Mouse (Mus musculus) limb, embryonic 11.5 days (tissue): ENCODE results near the gene Mapkapk3. TPM values are rescaled to one million over a fixed set of nuclear protein-coding genes. Genes with fewer than 3 reads are reported as not detected.

Experiments
- ATAC-seq: fragments of 200-750 bp; cut with Nextera tagmentation; 2 replicates; pipeline ENCODE4 v1.8.0; 2017; ENCODE audit warnings: low read depth; ENCODE audit not compliant: insufficient number of reproducible peaks, low FRiP score, low TSS enrichment
- DNase-seq: peaks from one replicate; pipeline ENCODE4 v3.0.0-alpha.2; 2015; ENCODE audit warnings: low spot score
- H3K27ac ChIP-seq: fragments of 300-500 bp; sonication (generic); replicated peaks from 2 replicates; pipeline ENCODE4 v1.5.1; 2014; ENCODE audit warnings: low read depth, mild to moderate bottlenecking, low read length
- H3K27me3 ChIP-seq: fragments of 300-500 bp; sonication (generic); 2 replicates; pipeline ENCODE4 v1.6.1; 2014; ENCODE audit warnings: mild to moderate bottlenecking, low read length, mixed read lengths; ENCODE audit not compliant: control insufficient read depth, insufficient read depth
- H3K36me3 ChIP-seq: fragments of 300-500 bp; sonication (generic); 2 replicates; pipeline ENCODE4 v1.6.1; 2014; ENCODE audit warnings: mild to moderate bottlenecking, low read length, moderate library complexity, mixed read lengths; ENCODE audit not compliant: control insufficient read depth, insufficient read depth
- H3K4me1 ChIP-seq: fragments of 300-500 bp; sonication (generic); 2 replicates; pipeline ENCODE4 v1.6.1; 2014; ENCODE audit warnings: low read length, mixed read lengths; ENCODE audit not compliant: control insufficient read depth, insufficient read depth
- H3K4me2 ChIP-seq: fragments of 300-500 bp; sonication (generic); 2 replicates; pipeline ENCODE4 v1.6.1; 2014; ENCODE audit warnings: low read depth, mild to moderate bottlenecking, moderate library complexity; ENCODE audit not compliant: severe bottlenecking
- H3K4me3 ChIP-seq: fragments of 300-500 bp; sonication (generic); 2 replicates; pipeline ENCODE4 v1.5.1; 2014; ENCODE audit warnings: low read depth, low read length
- H3K9ac ChIP-seq: fragments of 300-500 bp; sonication (generic); 2 replicates; pipeline ENCODE4 v1.6.1; 2014; ENCODE audit warnings: mild to moderate bottlenecking, low read length
- H3K9me3 ChIP-seq: fragments of 300-500 bp; sonication (generic); 2 replicates; pipeline ENCODE4 v1.6.1; 2016; ENCODE audit warnings: low read length; ENCODE audit not compliant: control insufficient read depth
- WGBS: fragments of 180-500 bp; shearing (Covaris S2); extraction: QIAGEN DNeasy Blood & Tissue Kit; methylation state at CpG from one replicate; pipeline ENCODE4 v1.1.7; 2014; 5-methylcytosine and 5-hydroxymethylcytosine counted together
- polyA plus RNA-seq: library from polyadenylated mRNA; unstranded; fragments of >200 nt; fragmentation: Nextera tagmentation; extraction: Ambion mirVana; gene quantifications from 2 replicates; pipeline ENCODE4 v1.2.1, GENCODE M21; 2014

Mapkapk3 gene
- polyA plus RNA-seq, 1 experiment from 2014 or later, result 4.9 TPM

- DNase-seq (peak; percentile 90), ATAC-seq (no peak)
- Histone ChIP-seq H3K9ac (no peak overlapping the region), H3K36me3 (no peaks in the 10 kb centered on the region), H3K27me3 (no peaks in the 10 kb centered on the region), H3K9me3 (no peaks in the 10 kb centered on the region), H3K4me3 (no peak overlapping the region), H3K27ac (no peak overlapping the region), H3K4me1 (peaks cover 4% of the 10 kb centered on the region; the same call in 1 of the 2 replicates), H3K4me2 (no peak overlapping the region)
- WGBS, result 31% methylated on average over 10 of the region's 10 CpGs
Observed at GRCm38 (mm10) chr9:107290897-107291296, 1.2 kb upstream of the Mapkapk3 start.

DNA sequence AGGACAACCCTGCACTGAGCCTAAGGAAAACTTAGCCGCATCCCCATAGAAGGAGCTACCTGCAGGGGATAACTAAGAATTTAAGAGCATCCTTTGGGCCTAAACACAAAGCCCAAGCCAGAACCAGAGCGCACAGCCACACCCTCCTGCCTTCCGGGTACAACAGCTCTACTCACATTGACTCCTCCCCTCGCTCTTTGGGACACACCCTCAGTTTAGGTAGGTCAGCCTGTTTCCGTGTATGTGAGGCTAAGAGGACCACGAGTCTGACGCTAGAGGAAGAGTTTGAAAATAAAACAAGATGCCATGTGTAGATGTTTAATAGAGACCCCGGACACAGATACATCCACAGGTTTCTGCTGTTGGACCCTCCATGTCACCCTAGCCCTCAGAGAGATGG is 966 bp downstream of the Mapkapk3 start:
- Histone ChIP-seq H3K36me3 (no peaks in the 10 kb centered on the region), H3K4me3 (peak overlapping the region; percentile 33), H3K27ac (no peak overlapping the region), H3K27me3 (no peaks in the 10 kb centered on the region), H3K9me3 (no peaks in the 10 kb centered on the region), H3K4me2 (peak overlapping the region; percentile 71; the same call in 1 of the 2 replicates), H3K4me1 (peaks cover 4% of the 10 kb centered on the region; the same call in 1 of the 2 replicates), H3K9ac (no peak overlapping the region)
- DNase-seq (no peak), ATAC-seq (no peak)
- 28% methylated on average over 8 of the region's 8 CpGs for WGBS

GRCm38 (mm10) chr9:107288105-107288650 is 1.5 kb downstream of the Mapkapk3 start:
- 90% methylated on average over 14 of the region's 14 CpGs for WGBS
- DNase-seq, result no peak
- peaks cover 4% of the 10 kb centered on the region; the same call in 1 of the 2 replicates for H3K4me1 ChIP-seq
- H3K9ac ChIP-seq, result no peak overlapping the region
- H3K9me3 ChIP-seq, result no peaks in the 10 kb centered on the region
- no peak overlapping the region for H3K4me2 ChIP-seq
- ATAC-seq, result no peak
- H3K36me3 ChIP-seq, result no peaks in the 10 kb centered on the region
- no peak overlapping the region for H3K27ac ChIP-seq
- H3K27me3 ChIP-seq, result no peaks in the 10 kb centered on the region
- H3K4me3 ChIP-seq, result no peak overlapping the region

DNA sequence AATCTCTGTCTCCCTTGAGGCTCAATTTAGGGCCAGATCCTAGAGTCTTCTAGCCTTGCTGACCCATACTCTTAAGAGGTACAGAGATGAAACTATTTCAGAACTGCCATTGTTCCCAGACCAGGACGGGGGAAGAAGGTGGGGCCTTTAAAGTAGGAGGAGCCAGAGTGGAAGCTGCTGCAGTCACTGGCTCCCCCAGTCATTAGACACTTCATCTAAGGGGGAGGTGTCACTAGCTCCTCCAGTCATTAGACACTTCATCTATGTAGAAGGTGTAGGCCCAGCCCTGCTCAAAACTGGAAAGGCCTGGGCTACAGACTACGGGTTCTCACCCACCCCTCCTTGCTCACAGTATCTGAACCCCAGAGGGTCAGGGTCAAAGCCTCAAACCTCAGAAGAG is 2.4 kb downstream of the Mapkapk3 start:
- Histone ChIP-seq H3K36me3 (no peaks in the 10 kb centered on the region), H3K4me1 (peaks cover 4% of the 10 kb centered on the region; the same call in 1 of the 2 replicates), H3K9ac (no peak overlapping the region), H3K9me3 (no peaks in the 10 kb centered on the region), H3K27ac (no peak overlapping the region), H3K27me3 (no peaks in the 10 kb centered on the region), H3K4me3 (no peak overlapping the region), H3K4me2 (no peak overlapping the region)
- no peak for ATAC-seq
- WGBS, result 66% methylated on average over 2 of the region's 2 CpGs
- DNase-seq, result no peak

DNA sequence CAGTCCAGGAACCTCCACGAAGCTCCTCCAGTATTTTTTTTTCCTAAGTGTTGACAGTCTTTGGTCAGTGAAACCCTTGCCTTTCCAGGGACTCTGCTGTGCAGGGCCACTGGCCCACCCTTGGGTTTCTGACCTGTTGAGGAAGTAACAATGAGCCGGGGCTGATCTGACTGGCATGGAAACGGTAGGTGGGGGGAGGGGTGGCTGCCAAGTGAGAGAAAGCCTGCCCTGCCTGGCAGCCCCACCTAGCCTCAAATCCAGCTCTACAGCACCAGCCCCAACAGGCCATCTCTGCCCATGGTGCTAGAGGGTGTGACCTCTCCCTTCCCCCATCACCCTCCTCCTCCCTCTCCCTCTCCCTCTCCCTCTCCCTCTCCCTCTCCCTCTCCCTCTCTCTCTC is 4.7 kb downstream of the Mapkapk3 start:
- 15% methylated on average over 3 of the region's 3 CpGs for WGBS

DNA sequence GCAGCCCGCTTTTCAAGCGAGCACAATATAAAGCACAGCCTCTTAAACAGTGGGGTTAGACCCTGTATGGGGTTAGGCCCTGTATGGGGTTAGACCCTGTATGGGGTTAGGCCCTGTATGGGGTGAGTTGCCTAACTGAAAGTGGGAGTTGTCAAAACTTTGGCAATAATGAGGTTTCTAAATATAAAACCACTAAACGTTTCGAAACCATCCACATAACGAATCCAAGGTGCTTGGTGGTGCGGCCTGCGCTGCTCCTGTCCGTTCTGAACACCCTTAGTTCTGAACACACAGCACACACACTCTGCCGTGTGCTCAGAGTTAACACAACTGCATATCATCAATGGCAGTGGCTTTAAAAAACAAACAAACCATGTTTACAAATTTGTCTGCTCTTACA is 6.7 kb downstream of the Mapkapk3 start:
- H3K36me3 ChIP-seq, result no peaks in the 10 kb centered on the region
- no peak overlapping the region for H3K9ac ChIP-seq
- no peak overlapping the region for H3K27ac ChIP-seq
- DNase-seq (no peak), ATAC-seq (no peak)
- no peak overlapping the region for H3K4me3 ChIP-seq
- H3K4me1 ChIP-seq, result peaks cover 14% of the 10 kb centered on the region
- no peak overlapping the region for H3K4me2 ChIP-seq
- 70% methylated on average over 9 of the region's 9 CpGs for WGBS
- no peaks in the 10 kb centered on the region for H3K27me3 ChIP-seq
- H3K9me3 ChIP-seq, result no peaks in the 10 kb centered on the region

More for the DNA sequence above, 4.7 kb downstream of the Mapkapk3 start:
- H3K4me2 ChIP-seq, result no peak overlapping the region
- no peak overlapping the region for H3K4me3 ChIP-seq
- no peak for ATAC-seq
- no peaks in the 10 kb centered on the region for H3K27me3 ChIP-seq
- H3K27ac ChIP-seq, result no peak overlapping the region
- DNase-seq, result no peak
- no peaks in the 10 kb centered on the region for H3K36me3 ChIP-seq
- no peaks in the 10 kb centered on the region for H3K9me3 ChIP-seq
- H3K4me1 ChIP-seq, result peaks cover 9% of the 10 kb centered on the region
- no peak overlapping the region for H3K9ac ChIP-seq

GRCm38 (mm10) chr9:107281241-107281987 is 8.3 kb downstream of the Mapkapk3 start:
- ATAC-seq, result no peak
- H3K4me3 ChIP-seq, result no peak overlapping the region
- peaks cover 14% of the 10 kb centered on the region for H3K4me1 ChIP-seq
- H3K27ac ChIP-seq, result no peak overlapping the region
- H3K9ac ChIP-seq, result no peak overlapping the region
- WGBS, result 90% methylated on average over 5 of the region's 5 CpGs
- H3K4me2 ChIP-seq, result no peak overlapping the region
- no peaks in the 10 kb centered on the region for H3K27me3 ChIP-seq
- no peak for DNase-seq
- H3K36me3 ChIP-seq, result no peaks in the 10 kb centered on the region
- no peaks in the 10 kb centered on the region for H3K9me3 ChIP-seq

GRCm38 (mm10) chr9:107280322-107281027 is 9.2 kb downstream of the Mapkapk3 start:
- Histone ChIP-seq H3K4me2 (peak overlapping the region; percentile 29; the same call in 1 of the 2 replicates), H3K4me3 (no peak overlapping the region), H3K9ac (peak overlapping the region; percentile 41; the same call in 1 of the 2 replicates), H3K9me3 (no peaks in the 10 kb centered on the region), H3K36me3 (no peaks in the 10 kb centered on the region), H3K4me1 (peaks cover 14% of the 10 kb centered on the region), H3K27ac (no peak overlapping the region; the same call in 1 of the 2 replicates), H3K27me3 (no peaks in the 10 kb centered on the region)
- ATAC-seq (no peak), DNase-seq (no peak)
- 55% methylated on average over 13 of the region's 13 CpGs for WGBS
